Mouse (Mus musculus) intestine, embryonic 16.5 days (tissue): ENCODE measurements at regions not wholly inside any gene's neighbourhood (a gene's known extent, or its start where the extent isn't known, plus 50 kb on each side); places are given as distances from the start of the nearest gene placed in this dataset.

Source experiments
- ATAC-seq: fragments of 200-750 bp; cut with Nextera tagmentation; 2 replicates; pipeline ENCODE4 v1.8.0; 2017; ENCODE audit warnings: moderate TSS enrichment, moderate library complexity
- H3K27ac ChIP-seq: fragments of 300-500 bp; sonication (generic); 2 replicates; pipeline ENCODE4 v1.5.1; 2014; ENCODE audit warnings: mild to moderate bottlenecking, low read length
- H3K27me3 ChIP-seq: fragments of 300-500 bp; sonication (generic); replicated peaks from 2 replicates; pipeline ENCODE4 v1.6.1; 2014; ENCODE audit warnings: low read length, control low read depth, mixed read lengths; ENCODE audit not compliant: control insufficient read depth, insufficient read depth
- H3K36me3 ChIP-seq: fragments of 300-500 bp; sonication (generic); 2 replicates; pipeline ENCODE4 v1.6.1; 2014; ENCODE audit warnings: low read length, control low read depth; ENCODE audit not compliant: control insufficient read depth, insufficient read depth
- H3K4me1 ChIP-seq: fragments of 300-500 bp; sonication (generic); 2 replicates; pipeline ENCODE4 v1.6.1; 2014; ENCODE audit warnings: low read length, control low read depth, mixed read lengths; ENCODE audit not compliant: control insufficient read depth, insufficient read depth
- H3K4me2 ChIP-seq: fragments of 300-500 bp; sonication (generic); 2 replicates; pipeline ENCODE4 v1.6.1; 2014; ENCODE audit warnings: low read depth, low read length, control low read depth
- H3K4me3 ChIP-seq: fragments of 300-500 bp; sonication (generic); 2 replicates; pipeline ENCODE4 v1.5.1; 2014; ENCODE audit warnings: mild to moderate bottlenecking, low read length
- H3K9ac ChIP-seq: fragments of 300-500 bp; sonication (generic); 2 replicates; pipeline ENCODE4 v1.6.1; 2014; ENCODE audit warnings: low read depth, low read length
- H3K9me3 ChIP-seq: fragments of 300-500 bp; sonication (generic); 2 replicates; pipeline ENCODE4 v1.6.1; 2016; ENCODE audit warnings: low read length, control low read depth; ENCODE audit not compliant: control insufficient read depth
- WGBS: fragments of 180-500 bp; shearing (Covaris S2); extraction: QIAGEN DNeasy Blood & Tissue Kit; methylation state at CpG from one replicate; pipeline ENCODE4 v1.1.7; 2014; 5-methylcytosine and 5-hydroxymethylcytosine counted together

DNA sequence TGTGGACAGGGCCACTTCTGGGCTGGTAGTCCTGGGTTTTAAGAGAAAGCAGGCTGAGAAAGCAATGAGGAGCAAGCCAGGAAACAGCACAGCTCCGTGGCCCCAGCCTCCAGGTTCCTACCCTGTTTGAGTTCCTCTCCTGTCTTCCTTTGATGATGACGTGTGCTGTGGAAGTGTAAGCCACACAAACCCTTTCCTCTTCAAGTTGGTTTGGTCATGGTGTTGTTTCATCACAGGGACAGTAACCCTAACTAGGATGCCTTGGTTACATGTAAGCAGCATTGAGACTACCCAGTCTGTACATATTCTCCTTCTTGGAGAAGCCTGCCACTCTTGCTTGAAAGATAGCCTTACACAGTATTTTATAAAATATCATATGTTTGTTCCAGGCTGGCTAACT, 534.8 kb downstream of the Ccdc171 start:
- ATAC-seq = no peak
- H3K27me3 ChIP-seq = no peaks in the 10 kb centered on the region
- H3K4me1 ChIP-seq = no peaks in the 10 kb centered on the region
- no peaks in the 10 kb centered on the region for H3K9me3 ChIP-seq
- H3K9ac ChIP-seq = no peak overlapping the region
- H3K4me2 ChIP-seq = no peak overlapping the region
- H3K27ac ChIP-seq = no peak overlapping the region
- no peak overlapping the region for H3K4me3 ChIP-seq
- 83% methylated on average over 2 of the region's 2 CpGs for WGBS
- H3K36me3 ChIP-seq = no peaks in the 10 kb centered on the region

GRCm38 (mm10) chr4:84063755-84064154, 538.4 kb downstream of the Ccdc171 start:
- no peaks in the 10 kb centered on the region for H3K36me3 ChIP-seq
- ATAC-seq = 0 out of 2 replicates have a peak, but pooled peaks have one; percentile 44
- 0 out of 2 replicates have a peak, but pooled peaks cover 3% of the 10 kb centered on the region for H3K4me1 ChIP-seq
- H3K27me3 ChIP-seq = no peaks in the 10 kb centered on the region
- H3K9ac ChIP-seq = no peak overlapping the region
- no peak overlapping the region for H3K27ac ChIP-seq
- no peaks in the 10 kb centered on the region for H3K9me3 ChIP-seq
- no peak overlapping the region for H3K4me2 ChIP-seq
- H3K4me3 ChIP-seq = no peak overlapping the region
- 61% methylated on average over 5 of the region's 5 CpGs for WGBS

GRCm38 (mm10) chr4:84064614-84065456, 539.5 kb downstream of the Ccdc171 start:
- 0 out of 2 replicates have a peak, but pooled peaks cover 3% of the 10 kb centered on the region for H3K4me1 ChIP-seq
- no peaks in the 10 kb centered on the region for H3K27me3 ChIP-seq
- no peak overlapping the region for H3K4me3 ChIP-seq
- H3K9ac ChIP-seq = no peak overlapping the region
- H3K27ac ChIP-seq = peak overlapping the region; percentile 42
- no peaks in the 10 kb centered on the region for H3K36me3 ChIP-seq
- ATAC-seq = peak; percentile 54; the same call in 1 of the 2 replicates
- no peak overlapping the region for H3K4me2 ChIP-seq
- WGBS = 19% methylated on average over 15 of the region's 15 CpGs
- no peaks in the 10 kb centered on the region for H3K9me3 ChIP-seq

- no peaks in the 10 kb centered on the region for H3K36me3 ChIP-seq
- no peaks in the 10 kb centered on the region for H3K27me3 ChIP-seq
- H3K9ac ChIP-seq = no peak overlapping the region
- no peak overlapping the region for H3K4me3 ChIP-seq
- ATAC-seq = no peak
- no peak overlapping the region for H3K4me2 ChIP-seq
- 0 out of 2 replicates have a peak overlapping the region, but pooled peaks have one; percentile 30 for H3K27ac ChIP-seq
- 0 out of 2 replicates have a peak, but pooled peaks cover 3% of the 10 kb centered on the region for H3K4me1 ChIP-seq
- H3K9me3 ChIP-seq = no peaks in the 10 kb centered on the region
- WGBS = 34% methylated on average over 12 of the region's 12 CpGs
Observed at GRCm38 (mm10) chr4:84065457-84066124, 540.2 kb downstream of the Ccdc171 start.

DNA sequence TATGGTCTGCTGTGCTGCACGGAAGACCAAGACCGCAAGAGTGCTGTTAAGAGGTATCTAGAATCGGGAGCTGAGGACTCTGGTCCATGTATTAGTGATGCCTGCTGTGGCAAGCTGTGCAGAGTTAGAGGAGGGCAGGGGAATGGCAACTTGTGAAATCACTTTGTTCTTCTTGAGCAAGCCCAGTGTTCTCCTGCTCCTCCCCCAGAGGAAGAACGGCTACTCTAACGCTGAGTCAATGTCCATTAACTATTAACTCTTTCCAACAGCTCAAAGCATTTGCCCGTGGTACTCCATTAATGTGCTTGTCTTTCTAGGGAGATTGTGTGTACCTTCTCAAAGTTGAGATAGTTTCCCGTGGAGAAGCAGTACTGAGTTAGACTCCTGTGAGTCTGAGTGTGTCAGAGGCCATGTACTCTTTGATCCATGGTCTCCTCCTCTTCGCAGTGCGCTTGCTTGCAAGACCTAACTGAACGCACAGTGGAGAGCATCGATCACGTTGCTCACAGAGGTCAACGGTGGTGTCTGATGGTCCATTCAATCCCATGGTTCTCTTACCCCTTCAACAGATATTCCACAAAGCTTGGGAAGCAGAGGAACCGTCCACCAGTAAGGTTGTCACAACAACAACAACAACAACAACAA, 542.7 kb downstream of the Ccdc171 start:
- Histone ChIP-seq H3K9ac (no peak overlapping the region), H3K27ac (no peak overlapping the region), H3K4me1 (0 out of 2 replicates have a peak, but pooled peaks cover 3% of the 10 kb centered on the region), H3K27me3 (no peaks in the 10 kb centered on the region), H3K4me3 (no peak overlapping the region), H3K36me3 (no peaks in the 10 kb centered on the region), H3K4me2 (no peak overlapping the region), H3K9me3 (no peaks in the 10 kb centered on the region)
- no peak for ATAC-seq
- 79% methylated on average over 14 of the region's 14 CpGs for WGBS

DNA sequence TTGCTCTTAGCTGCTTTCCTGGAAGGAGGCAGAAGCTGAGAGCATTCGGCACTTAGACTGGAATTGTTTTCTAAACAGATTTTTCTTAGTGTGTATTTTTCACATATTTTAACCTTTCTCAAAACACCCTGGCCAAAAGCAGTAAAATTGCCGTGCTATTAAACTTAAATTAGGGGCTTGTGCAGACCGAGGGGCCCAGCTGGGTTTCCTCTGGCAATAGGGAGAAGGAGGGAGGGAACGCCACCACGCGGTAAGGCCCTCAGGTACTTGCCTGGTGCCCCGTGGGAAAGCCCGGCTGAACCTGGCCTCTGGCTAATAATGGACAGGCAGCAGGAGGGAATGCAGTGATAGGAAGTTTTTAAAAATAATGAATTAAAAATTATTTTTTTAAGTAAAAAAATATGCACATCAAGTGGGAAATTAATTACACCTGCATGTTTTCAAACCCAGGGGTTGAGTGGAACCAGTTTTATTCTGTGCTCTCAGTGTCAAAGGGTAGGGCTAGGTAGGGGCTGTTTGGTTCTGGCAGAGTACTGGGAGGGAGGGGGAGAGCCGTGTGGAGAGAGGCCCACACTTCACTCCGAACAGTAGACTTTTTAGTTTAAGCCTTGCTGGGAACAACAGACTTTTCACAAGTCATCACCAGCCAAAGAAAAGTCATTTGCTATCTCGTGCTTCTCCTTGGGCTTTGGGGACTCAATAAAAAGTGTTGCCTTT, 543.8 kb downstream of the Ccdc171 start:
- no peak overlapping the region for H3K4me3 ChIP-seq
- no peaks in the 10 kb centered on the region for H3K36me3 ChIP-seq
- no peak for ATAC-seq
- H3K9me3 ChIP-seq = no peaks in the 10 kb centered on the region
- H3K27me3 ChIP-seq = no peaks in the 10 kb centered on the region
- WGBS = 31% methylated on average over 11 of the region's 11 CpGs
- no peak overlapping the region for H3K27ac ChIP-seq
- H3K4me1 ChIP-seq = 0 out of 2 replicates have a peak, but pooled peaks cover 3% of the 10 kb centered on the region
- H3K4me2 ChIP-seq = no peak overlapping the region
- no peak overlapping the region for H3K9ac ChIP-seq

- H3K4me1 ChIP-seq = 0 out of 2 replicates have a peak, but pooled peaks cover 3% of the 10 kb centered on the region
- ATAC-seq = no peak
- H3K27me3 ChIP-seq = no peaks in the 10 kb centered on the region
- 74% methylated on average over 13 of the region's 13 CpGs for WGBS
- H3K4me3 ChIP-seq = no peak overlapping the region
- H3K27ac ChIP-seq = no peak overlapping the region
- H3K36me3 ChIP-seq = no peaks in the 10 kb centered on the region
- no peak overlapping the region for H3K4me2 ChIP-seq
- H3K9ac ChIP-seq = no peak overlapping the region
- H3K9me3 ChIP-seq = no peaks in the 10 kb centered on the region
Observed at GRCm38 (mm10) chr4:84069681-84070080, 544.3 kb downstream of the Ccdc171 start.

GRCm38 (mm10) chr4:84070089-84070488, 544.7 kb downstream of the Ccdc171 start:
- no peak for ATAC-seq
- 48% methylated on average over 4 of the region's 4 CpGs for WGBS

More at GRCm38 (mm10) chr4:84070089-84070488, 544.7 kb downstream of the Ccdc171 start:
- 0 out of 2 replicates have a peak, but pooled peaks cover 3% of the 10 kb centered on the region for H3K4me1 ChIP-seq
- no peaks in the 10 kb centered on the region for H3K27me3 ChIP-seq
- no peak overlapping the region for H3K9ac ChIP-seq
- no peak overlapping the region for H3K4me2 ChIP-seq
- no peaks in the 10 kb centered on the region for H3K9me3 ChIP-seq
- no peak overlapping the region for H3K27ac ChIP-seq
- no peak overlapping the region for H3K4me3 ChIP-seq
- no peaks in the 10 kb centered on the region for H3K36me3 ChIP-seq
